Mouse (Mus musculus): ENCODE data around the gene Ccdc130.

Gene Ccdc130

DNA sequence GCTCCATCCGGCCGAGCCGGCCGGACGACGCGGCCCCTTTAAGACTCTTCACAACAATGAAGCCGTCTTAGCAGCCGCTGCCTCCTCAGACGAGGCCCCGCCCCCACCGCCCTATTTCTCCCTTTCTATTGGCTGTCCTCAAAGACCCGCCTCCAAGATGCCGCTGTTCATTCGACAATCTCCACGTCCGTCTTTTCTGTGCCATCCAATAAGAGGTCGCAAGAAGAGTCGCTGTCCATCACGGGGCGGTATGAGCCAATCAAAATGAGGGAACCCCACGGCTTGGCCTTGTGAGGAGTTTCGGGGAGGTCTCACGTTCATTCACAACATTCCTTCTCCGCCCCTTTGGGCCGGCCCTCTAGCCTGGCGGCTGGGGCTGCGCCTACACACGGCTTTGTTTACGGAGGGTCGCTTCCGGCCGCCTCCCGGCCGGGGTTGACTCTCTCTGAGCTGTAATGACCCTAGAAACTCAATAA is 33.1 kb downstream of the Ccdc130 start, which contains the start of gene Zswim4:
Gene Zswim4, minus strand, starts transcription at position 58 of the 476 bp plus-strand sequence.
- DNase-seq: peak; percentile 97

DNA sequence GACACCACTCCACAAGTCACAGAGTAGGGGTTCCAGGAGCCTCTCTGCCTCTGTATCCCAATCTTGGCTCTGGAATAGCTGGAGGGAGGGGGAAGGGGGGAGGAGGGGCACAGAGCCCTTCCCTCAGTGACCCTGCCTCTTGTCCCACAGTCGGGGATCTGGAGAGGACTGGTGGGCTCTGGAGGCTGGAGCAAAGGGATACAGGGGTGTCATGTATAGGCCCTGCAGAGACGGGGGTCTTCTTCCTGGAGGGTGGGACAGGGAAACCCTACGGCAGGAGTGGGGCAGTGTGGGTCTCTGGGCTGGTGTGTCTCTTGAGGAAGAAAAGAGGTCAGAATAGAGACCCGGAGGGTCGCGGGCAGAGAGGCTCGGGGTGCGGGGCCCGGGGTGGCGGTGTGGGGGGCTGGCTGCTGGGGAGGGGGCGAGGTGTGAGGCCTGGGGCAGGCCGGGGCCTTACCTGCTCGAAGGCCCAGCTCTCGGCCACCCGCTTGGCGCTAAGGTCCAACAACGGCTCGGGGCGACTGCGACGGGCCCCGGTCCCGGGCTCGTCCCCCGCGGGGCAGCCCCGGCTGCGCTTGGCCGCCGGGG is 33.7 kb downstream of the Ccdc130 start:
- DNase-seq: no peak

DNA sequence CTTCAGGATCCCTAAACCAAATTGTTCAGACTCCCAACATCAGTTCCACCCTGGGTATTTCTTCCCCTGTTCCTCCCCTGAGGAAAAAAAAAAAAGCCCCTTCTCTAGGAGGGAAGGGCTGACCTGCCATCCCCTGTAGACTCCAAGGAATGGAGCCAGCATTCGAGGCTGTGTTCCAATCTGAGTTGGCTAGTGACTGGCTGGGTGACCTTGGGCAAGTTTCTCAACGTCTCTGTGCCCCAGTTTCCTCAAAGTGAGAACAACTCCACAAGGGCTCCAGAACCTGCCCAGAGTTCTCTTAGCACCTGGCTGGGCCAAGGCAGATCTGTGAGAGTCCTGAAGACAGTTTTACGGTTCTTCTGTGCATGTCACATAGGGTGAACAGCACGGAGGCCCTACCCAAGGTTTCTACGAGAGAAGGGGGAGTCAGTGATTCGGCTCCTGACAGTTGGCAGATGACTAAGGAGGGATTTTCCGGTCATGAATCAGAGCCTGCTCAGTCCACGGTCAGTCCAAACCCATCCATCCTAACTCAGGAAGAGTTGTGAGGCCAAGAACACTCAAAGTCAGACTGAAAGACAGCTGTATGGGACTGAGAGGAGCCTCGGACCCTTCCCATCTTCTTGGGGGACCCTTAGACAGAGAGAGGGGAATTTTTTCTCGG is 34.3 kb downstream of the Ccdc130 start:
- DNase-seq: no peak

DNA sequence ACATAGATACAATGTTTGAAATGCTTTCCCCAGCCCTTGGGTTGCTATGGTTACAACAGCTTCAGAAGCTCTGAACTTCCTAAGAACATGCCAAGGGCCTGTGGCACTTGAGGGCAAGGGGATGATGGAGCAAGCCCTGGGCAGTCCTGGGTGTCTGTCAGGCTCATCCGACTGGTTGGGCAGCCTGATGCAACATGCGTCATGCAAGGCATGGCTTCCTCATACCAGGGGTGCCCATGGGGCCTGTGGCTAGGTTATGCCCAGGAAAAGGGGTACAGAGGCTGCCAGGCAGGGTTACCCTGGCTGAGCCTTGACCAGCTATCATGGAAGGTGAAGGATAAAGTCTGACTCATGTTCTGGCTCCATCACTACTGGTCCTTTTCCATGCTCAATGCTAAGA is 37.1 kb downstream of the Ccdc130 start:
- no peak for DNase-seq

DNA sequence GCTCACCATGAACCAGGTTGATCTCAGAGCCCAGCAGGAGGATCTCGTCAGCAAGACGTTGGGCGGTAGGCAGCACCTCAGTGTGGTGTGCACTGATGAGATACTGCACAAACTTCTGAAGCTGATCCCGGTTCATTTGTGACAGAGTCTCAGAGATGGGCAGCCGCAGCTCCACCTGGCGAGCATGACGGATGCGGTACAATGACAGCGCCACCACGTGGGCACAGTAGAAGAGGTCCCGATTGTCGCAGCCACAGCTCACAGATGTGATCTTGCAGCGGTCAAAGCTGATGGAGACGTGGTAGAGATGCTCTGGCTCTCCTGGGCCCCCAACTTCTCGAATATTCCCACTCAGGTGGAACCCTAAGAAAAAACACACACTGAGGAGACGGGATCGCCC is 39.4 kb downstream of the Ccdc130 start:
- no peak for DNase-seq

DNA sequence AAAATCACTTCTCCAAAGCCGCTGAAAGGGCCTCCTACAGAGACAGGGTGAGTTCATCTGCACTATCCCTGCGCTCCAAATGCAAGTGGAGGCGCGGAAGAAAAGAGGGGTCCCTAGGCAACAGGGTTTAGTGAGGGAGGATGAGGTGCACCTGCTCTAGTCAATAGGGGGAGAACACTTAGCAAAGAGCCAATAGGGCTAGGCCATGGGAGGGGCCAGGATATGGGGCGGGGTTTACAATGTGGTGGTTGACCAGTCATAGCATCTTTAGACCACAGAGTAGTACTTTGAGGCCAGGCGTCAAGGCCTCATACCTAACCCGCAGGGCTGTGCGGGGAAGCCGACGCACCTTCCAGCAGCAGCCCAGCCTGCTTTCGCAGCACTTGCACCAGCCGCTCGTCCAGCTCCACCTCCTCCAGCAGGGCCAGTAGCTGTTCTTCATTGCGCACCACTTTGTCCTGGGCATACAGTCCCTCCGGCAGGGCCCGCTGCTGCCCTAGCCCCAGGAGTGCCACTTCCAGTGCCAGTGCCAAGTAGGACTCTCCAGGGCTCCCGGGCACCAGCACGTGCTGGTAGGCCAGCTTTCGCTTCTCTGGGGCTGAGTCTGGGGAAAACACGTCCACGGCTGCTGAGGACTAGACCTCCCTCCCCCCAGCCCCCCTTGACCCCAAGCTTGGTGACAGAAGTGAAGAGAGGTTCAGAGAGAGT is 46.7 kb downstream of the Ccdc130 start:
- no peak for DNase-seq

DNA sequence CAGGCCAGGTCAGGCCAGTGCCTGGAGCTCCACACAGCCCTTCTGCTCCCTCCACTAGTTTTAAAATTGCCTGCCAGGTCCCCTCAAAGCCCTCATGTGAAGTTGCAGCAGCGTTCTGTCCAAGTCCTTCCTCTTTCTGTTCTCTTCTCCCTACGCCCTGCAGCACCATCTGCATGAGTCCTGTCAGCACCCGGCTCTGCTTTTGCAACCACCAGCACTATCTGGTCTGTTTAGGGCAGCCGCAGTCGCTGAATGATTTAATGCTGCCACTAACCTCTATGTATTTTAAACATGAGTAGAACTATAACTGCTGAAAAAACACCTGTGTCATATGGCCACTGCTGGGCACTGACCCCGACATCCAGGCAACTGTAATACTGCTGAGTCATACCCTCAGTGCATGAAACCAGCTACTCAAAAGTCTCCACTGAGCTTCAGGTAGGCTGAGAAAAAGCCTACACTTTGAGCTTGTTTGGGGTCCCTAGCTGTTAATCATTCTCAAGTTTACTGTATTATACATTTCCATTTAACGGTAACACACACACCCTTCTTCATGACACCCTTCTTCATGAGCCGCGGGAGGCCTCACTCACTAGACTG is 47.5 kb downstream of the Ccdc130 start:
- no peak for DNase-seq

DNA sequence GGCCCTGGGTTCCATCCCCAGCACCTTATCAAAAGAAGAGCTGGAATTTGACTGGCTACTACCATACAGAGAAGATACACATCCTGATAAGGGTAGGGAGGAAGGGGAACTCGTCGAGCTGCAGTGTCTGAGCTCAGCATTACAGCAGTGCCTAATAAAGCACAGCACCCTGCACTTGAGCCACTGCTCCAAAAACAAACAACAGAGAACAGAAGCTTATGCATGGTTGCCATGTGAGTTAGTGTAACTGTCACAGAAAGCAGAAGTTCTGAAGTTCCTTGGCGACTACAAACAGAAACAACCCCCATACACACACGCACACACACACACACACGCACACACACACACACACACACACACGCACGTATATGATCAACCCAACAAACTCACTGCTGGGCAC is 50.1 kb downstream of the Ccdc130 start:
- DNase-seq: no peak

DNA sequence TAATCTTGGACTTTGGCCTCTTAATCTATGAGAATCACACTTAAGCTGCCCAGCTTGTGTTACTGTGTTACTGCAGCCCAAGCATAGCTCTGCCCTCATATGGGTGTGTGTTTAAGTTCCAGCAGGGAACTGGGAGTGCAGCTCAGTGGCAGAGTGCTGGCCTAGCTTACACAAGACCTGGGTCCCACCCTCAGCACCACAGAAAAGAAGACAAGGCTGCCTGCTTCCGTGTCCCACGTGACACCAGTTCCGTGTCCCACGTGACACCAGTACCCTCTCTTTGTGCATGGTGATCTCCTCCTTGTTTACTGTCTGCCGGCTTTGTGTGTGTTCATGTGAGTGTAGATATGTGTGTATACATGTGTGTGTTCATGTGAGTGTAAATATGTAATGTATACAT is 52.0 kb downstream of the Ccdc130 start:
- no peak for DNase-seq

DNA sequence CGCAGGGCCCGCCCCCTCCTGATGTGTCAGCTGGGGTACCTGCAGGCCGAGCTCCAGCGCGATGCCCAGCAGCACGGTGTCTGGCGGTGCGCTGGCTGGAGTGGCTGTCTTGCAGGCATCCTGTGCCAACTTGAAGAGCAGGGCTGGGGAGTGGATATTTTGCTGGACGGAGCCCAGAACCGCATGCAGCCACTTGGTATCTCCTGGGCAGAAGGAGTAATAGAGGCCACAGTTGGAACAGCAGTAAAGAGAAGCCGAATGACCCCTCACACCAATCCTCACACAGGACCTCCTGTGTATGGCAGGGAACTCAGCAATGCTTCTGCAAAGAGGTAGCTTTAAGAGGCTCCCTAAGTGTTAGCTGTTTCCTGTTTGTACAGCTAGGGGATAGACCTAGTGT is 53.0 kb downstream of the Ccdc130 start:
- no peak for DNase-seq

DNA sequence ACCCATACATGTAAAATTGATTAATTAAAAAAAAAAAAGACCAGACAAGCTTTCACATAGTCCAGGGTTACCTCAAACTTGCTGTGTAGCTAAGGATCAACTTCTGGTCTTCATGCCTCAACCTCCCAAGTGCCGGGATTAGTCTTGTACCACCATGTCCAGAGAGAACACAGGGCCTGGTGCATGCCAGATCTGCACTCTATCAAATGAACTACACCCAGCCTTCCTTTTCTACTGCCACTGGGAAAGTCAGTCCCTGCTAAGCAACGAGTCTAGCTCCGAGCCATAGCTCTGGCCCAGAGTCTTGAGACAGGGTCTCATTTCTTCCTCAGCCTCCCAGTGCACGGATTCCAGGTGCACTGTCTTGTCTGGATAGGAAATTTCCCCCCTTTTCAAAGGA is 56.9 kb downstream of the Ccdc130 start:
- no peak for DNase-seq

DNA sequence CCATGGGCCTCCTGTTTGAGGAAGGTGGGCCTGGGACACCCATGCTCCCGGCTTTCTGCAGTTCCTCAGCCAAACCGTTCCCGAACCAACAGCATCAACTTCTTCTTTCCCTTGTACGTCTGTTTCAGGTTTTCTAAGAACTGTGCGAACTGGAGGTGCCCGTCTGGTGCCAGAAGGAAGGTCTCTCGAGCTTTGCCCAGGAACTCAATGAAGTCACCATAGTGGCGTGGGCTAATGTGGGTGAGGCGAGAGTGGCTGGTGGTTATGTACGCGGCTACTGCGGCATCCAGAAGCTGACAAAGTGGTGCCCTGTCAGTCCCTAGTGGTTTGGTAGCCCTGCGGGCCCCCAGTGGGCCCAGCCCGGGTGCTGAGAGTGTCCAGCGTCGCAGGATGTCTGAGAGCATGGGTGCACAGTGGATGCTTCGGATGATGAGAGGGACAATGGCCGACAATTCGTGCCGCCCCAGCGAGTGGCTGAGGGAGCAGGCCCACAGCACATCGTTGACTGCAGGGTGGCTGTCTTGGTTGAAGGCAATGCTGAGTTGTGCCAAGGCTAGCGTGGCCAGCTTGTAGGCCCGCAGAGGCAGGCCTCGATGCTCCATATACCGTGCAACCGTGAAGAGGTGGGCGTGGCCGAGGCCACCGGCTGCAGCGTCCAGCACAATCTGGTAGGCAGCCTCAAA is 58.2 kb downstream of the Ccdc130 start:
- DNase-seq: no peak

DNA sequence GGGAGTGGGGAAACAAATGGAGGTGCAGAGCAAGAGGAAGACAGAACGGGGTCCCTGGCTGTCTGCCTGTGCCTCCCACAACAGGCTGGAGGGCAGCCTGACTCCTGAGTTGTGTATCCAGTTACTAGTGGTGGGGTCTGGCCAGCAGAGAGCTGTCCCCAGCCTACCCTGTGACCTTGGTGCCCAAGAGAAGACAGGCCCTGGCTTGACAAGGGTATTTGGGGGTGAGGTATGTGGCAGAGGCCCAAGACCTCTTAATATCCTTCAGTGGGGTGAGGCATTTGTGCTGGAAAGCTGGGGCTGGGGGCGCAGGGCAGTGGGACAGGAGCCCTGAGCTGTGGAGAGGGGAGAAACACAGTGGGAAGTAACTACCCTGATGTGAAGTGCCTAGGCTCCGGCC is 59.0 kb downstream of the Ccdc130 start:
- DNase-seq: no peak

DNA sequence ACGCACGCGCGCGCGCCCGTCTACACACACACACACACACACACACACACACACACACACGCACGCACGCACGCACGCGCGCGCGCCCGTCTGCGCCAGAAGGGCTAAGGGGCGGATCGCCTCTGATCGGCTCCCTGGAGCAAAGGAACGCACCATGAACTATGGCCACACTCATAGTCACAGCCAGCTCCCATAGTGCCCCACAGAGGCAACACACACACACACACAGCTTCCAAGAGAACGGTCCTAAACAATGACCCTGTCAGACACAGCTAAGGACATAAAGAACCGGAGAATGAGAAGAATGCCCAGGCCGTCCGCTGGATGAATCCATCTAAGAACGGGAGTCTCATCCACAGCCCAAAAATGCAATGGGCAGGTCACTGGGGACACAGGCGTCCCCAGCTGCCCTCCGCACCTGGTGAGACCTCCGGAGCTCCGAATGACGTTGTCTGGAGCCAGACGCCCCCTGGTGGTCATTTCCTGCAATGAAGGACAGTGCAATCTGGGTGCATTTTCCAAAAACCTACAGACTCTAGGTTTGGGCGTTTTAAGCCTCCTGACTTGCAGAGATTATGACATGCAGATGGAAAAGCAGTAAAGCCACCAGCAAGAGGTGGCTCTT is 59.9 kb downstream of the Ccdc130 start:
- peak; percentile 75 for DNase-seq

DNA sequence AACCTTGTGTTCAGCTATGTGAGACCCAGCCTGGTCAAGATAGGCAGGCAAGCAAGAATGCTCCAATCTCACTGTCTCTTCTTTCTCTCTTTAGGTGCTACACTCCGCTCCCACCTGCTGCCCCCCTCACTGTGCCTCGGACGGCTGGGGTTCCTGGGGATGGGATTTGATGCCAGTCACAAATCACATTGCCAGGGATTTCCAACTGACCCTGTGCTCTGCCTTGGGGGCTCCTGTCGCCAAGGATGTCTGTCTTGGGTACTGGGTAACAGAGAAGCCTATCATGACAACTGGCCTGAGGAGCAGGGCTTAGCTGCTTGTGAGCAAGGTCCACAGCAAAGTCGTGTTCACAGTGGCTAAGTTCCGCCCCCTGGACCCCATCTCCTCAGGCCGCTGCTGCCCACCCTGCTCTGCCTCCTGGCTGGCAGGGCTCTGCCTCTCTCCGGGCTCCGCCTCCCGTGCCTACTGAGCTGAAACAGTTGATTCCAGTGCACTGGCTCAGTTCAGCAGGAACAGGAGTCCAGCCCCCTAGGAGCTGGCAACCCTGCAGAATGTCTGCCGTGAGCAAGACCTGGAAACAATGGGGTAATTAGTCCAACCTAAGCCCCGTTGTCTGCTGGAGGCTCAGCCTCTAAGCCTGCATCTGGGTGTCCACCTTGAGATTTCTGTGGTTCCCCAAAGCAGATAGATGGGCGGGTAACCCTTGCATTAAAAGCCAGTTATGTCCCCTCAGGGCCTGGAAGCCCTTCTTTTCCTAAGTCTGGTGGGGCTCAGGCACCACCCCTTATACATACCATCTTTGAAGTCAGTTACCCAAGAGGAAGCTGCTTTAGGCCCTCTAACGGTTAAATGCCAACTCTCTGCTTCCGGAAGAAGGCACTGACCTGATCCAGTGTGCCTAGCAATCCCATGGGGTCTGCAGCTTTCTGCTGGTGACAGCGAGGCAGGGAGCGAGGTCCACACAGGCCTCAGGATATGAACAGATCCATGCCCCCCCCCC is 61.5 kb downstream of the Ccdc130 start:
- no peak for DNase-seq

DNA sequence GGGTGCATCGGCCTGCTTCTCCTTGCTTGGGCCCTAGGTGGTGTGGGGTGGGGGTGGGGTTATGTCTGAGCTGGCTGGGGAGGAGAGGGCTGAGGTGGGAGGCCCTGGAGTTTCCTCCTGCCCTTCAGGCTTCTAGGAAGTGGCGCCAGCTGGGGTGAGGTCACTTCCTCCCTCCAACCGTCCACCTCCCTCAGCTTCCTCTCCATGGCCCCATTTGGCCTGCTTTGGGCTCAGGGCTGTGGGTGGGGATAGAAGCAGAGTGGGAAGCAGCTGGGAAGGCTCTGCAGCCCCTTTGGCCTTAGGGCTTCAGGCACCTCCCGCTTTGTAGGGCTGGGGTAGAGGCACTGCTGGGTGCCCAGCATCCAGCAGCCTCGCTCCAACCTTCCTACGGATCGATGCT is 62.4 kb downstream of the Ccdc130 start:
- no peak for DNase-seq

All from right cerebral cortex, postnatal 25 days (tissue).